Mouse (Mus musculus) MEL (cell line): ENCODE measurements around the gene Gm20388. TPM values are rescaled to one million over a fixed set of nuclear protein-coding genes. Genes with fewer than 3 reads are reported as not detected.

ENCODE experiments used
- DNase-seq: peaks from one replicate; pipeline ENCODE4 v3.0.0; 2011; ENCODE audit warnings: low read depth, low spot score
- H3K27ac ChIP-seq: 2 replicates; pipeline ENCODE4 v1.5.1; 2012; ENCODE audit warnings: low read depth, mild to moderate bottlenecking, control low read depth, low read length, moderate library complexity; ENCODE audit not compliant: control insufficient read depth
- H3K27me3 ChIP-seq, 2 experiments: fragments of 150-350 bp in 1 of 2; sonication (generic) in 1 of 2; 2 replicates each; pipeline ENCODE4 v1.6.1; 2012; ENCODE audit warnings: low read length in 2 of 2, mild to moderate bottlenecking in 2 of 2, improper control_type of control experiment in 1 of 2, moderate library complexity in 1 of 2; ENCODE audit not compliant: insufficient read depth in 2 of 2, control insufficient read depth in 1 of 2
- H3K36me3 ChIP-seq, 2 experiments: 2 replicates each; pipeline ENCODE4 v1.6.1; 2012 to 2014; ENCODE audit warnings: low read length in 2 of 2, improper control_type of control experiment in 1 of 2, inconsistent platforms in 1 of 2, mild to moderate bottlenecking in 1 of 2; ENCODE audit not compliant: insufficient read depth in 2 of 2, control insufficient read depth in 1 of 2
- H3K4me1 ChIP-seq, 2 experiments: fragments of 150-350 bp in 1 of 2; sonication (generic) in 1 of 2; 2 replicates each; pipeline ENCODE4 v1.6.1; 2012; ENCODE audit warnings: low read length in 2 of 2, improper control_type of control experiment in 1 of 2, mild to moderate bottlenecking in 1 of 2; ENCODE audit not compliant: insufficient read depth in 2 of 2, control insufficient read depth in 1 of 2
- H3K4me3 ChIP-seq, 2 experiments: fragments of 150-350 bp in 1 of 2; sonication (generic) in 1 of 2; 2 replicates each; pipeline ENCODE4 v1.5.1; 2012; ENCODE audit warnings: low read depth in 2 of 2, low read length in 2 of 2, mild to moderate bottlenecking in 2 of 2, moderate library complexity in 2 of 2, control low read depth in 1 of 2, improper control_type of control experiment in 1 of 2; ENCODE audit not compliant: control insufficient read depth in 1 of 2, insufficient read depth in 1 of 2
- H3K79me2 ChIP-seq: 2 replicates; pipeline ENCODE4 v1.6.1; 2012; ENCODE audit warnings: mild to moderate bottlenecking, low read length, moderate library complexity; ENCODE audit not compliant: control insufficient read depth, poor library complexity, insufficient read depth
- H3K9ac ChIP-seq: 2 replicates; pipeline ENCODE4 v1.6.1; 2012; ENCODE audit warnings: low read depth, mild to moderate bottlenecking, control low read depth, low read length, moderate library complexity; ENCODE audit not compliant: control insufficient read depth, poor library complexity, severe bottlenecking
- H3K9me3 ChIP-seq: fragments of 150-350 bp; sonication (generic); replicated peaks from 2 replicates; pipeline ENCODE4 v1.6.1; 2012; ENCODE audit warnings: mild to moderate bottlenecking, low read length, improper control_type of control experiment, moderate library complexity; ENCODE audit not compliant: insufficient read depth
- CHD1 ChIP-seq: IDR thresholded peaks from 2 replicates; pipeline ENCODE4 v1.6.1; 2012; ENCODE audit warnings: low read depth, mild to moderate bottlenecking, inconsistent platforms, low read length, improper control_type of control experiment
- CTCF ChIP-seq, 3 experiments: IDR thresholded peaks in 2 of 3; conservative IDR thresholded peaks in 1 of 3; 2 replicates each; pipeline ENCODE4 v1.5.1; 2011 to 2012; ENCODE audit warnings: low read length in 3 of 3, low read depth in 2 of 3, mild to moderate bottlenecking in 2 of 3, improper control_type of control experiment in 1 of 3, inconsistent platforms in 1 of 3, mixed read lengths in 1 of 3, moderate library complexity in 1 of 3; ENCODE audit not compliant: control insufficient read depth in 1 of 3, insufficient read depth in 1 of 3, poor library complexity in 1 of 3, severe bottlenecking in 1 of 3
- E2F4 ChIP-seq: IDR thresholded peaks from 2 replicates; pipeline ENCODE4 v1.6.1; 2011; ENCODE audit warnings: low read depth, low read length, improper control_type of control experiment, borderline replicate concordance
- ETS1 ChIP-seq: IDR thresholded peaks from 2 replicates; pipeline ENCODE4 v1.6.1; 2012; ENCODE audit warnings: low read depth, mild to moderate bottlenecking, inconsistent platforms, low read length, improper control_type of control experiment, moderate library complexity
- GABPA ChIP-seq: IDR thresholded peaks from 2 replicates; pipeline ENCODE4 v1.6.1; 2012; ENCODE audit warnings: low read depth, mild to moderate bottlenecking, inconsistent platforms, low read length, improper control_type of control experiment, moderate library complexity
- JUND ChIP-seq: IDR thresholded peaks from 2 replicates; pipeline ENCODE4 v1.6.1; 2011; ENCODE audit warnings: low read depth, mild to moderate bottlenecking, improper control_type of control experiment, low read length
- MAFK ChIP-seq: IDR thresholded peaks from 2 replicates; pipeline ENCODE4 v1.6.1; 2011; ENCODE audit warnings: low read depth, mild to moderate bottlenecking, low read length, improper control_type of control experiment, borderline replicate concordance
- MAZ ChIP-seq: IDR thresholded peaks from 2 replicates; pipeline ENCODE4 v1.6.1; 2012; ENCODE audit warnings: low read depth, mild to moderate bottlenecking, inconsistent platforms, low read length, improper control_type of control experiment
- MXI1 ChIP-seq: IDR thresholded peaks from 2 replicates; pipeline ENCODE4 v1.6.1; 2011; ENCODE audit warnings: mild to moderate bottlenecking, low read depth, low read length, improper control_type of control experiment
- NELFE ChIP-seq: IDR thresholded peaks from 2 replicates; pipeline ENCODE4 v1.6.1; 2011; ENCODE audit warnings: low read depth, low read length, improper control_type of control experiment
- POLR2AphosphoS2 ChIP-seq: IDR thresholded peaks from 2 replicates; pipeline ENCODE4 v1.6.1; 2011; ENCODE audit warnings: low read length, improper control_type of control experiment
- SMC3 ChIP-seq: IDR thresholded peaks from 2 replicates; pipeline ENCODE4 v1.6.1; 2011; ENCODE audit warnings: low read depth, low read length, improper control_type of control experiment
- TAL1 ChIP-seq: IDR thresholded peaks from 2 replicates; pipeline ENCODE4 v1.6.1; 2012; ENCODE audit warnings: mild to moderate bottlenecking, inconsistent platforms, low read length, moderate library complexity, mixed read lengths
- UBTF ChIP-seq: IDR thresholded peaks from 2 replicates; pipeline ENCODE4 v1.6.1; 2012; ENCODE audit warnings: low read depth, mild to moderate bottlenecking, inconsistent platforms, low read length, improper control_type of control experiment, moderate library complexity, borderline replicate concordance; ENCODE audit not compliant: insufficient read depth
- USF1 ChIP-seq: IDR thresholded peaks from 2 replicates; pipeline ENCODE4 v1.6.1; 2014; ENCODE audit warnings: low read depth, mild to moderate bottlenecking, inconsistent platforms, low read length, improper control_type of control experiment, moderate library complexity
- USF2 ChIP-seq, 2 experiments: IDR thresholded peaks; 2 replicates each; pipeline ENCODE4 v1.6.1; 2011 to 2012; ENCODE audit warnings: improper control_type of control experiment in 2 of 2, low read length in 2 of 2, borderline replicate concordance in 1 of 2, inconsistent platforms in 1 of 2, low read depth in 1 of 2, mild to moderate bottlenecking in 1 of 2; ENCODE audit not compliant: insufficient read depth in 1 of 2
- ZC3H11A ChIP-seq: IDR thresholded peaks from 2 replicates; pipeline ENCODE4 v1.6.1; 2012; ENCODE audit warnings: low read depth, mild to moderate bottlenecking, inconsistent platforms, low read length, improper control_type of control experiment
- ZNF384 ChIP-seq: IDR thresholded peaks from 2 replicates; pipeline ENCODE4 v1.6.1; 2012; ENCODE audit warnings: low read depth, mild to moderate bottlenecking, inconsistent platforms, low read length, improper control_type of control experiment
- polyA plus RNA-seq, 2 experiments: library from polyadenylated mRNA; stranded (reverse) in 1 of 2; unstranded in 1 of 2; fragments of >175 nt in 1 of 2; fragments of >200 nt in 1 of 2; gene quantifications; 2 replicates each; pipeline versions ENCODE4 v1.2.1 to v1.2.4; 2012; ENCODE audit warnings: low replicate concordance in 2 of 2, low read depth in 1 of 2; ENCODE audit not compliant: insufficient read length in 2 of 2, insufficient read depth in 1 of 2, missing spikeins in 1 of 2
- total RNA-seq: library from RNA; depleted of rRNA; stranded (reverse); fragments of 300-350 nt; gene quantifications from 2 replicates; pipeline ENCODE4 v1.2.3, GENCODE M21; 2012

Gm20388 gene
- total and polyA plus RNA-seq, 3 experiments = 11.1 to 17.8 TPM; not detected in 1

DNA sequence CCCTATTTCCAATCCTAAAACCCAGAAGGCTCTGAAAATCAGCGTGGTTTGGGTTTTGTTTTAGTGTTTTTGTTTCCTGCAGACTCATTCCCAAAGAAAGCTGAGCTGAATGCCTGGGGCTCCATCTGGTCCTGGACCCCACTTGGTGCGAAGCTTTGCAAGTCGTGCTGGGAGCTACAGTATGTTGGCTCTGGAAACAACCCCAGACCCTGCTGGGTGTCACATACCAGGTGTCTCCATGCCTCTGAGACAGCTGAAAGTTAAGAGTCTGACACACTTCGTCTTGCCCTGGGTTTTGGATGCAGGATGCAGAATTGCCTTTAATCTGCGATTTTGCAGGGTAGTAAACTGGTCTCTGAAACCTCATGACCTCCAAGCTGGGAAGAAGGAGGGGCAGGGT, 2913.9 kb downstream of the Gm20388 start:
- H3K27me3 ChIP-seq = no peaks in the 10 kb centered on the region
- no peak for DNase-seq
- no peaks in the 10 kb centered on the region for H3K9me3 ChIP-seq
- H3K4me1 ChIP-seq = peaks cover 16 to 25% of the 10 kb centered on the region in 2 experiments
- no peak overlapping the region for H3K9ac ChIP-seq
- H3K79me2 ChIP-seq = no peaks in the 10 kb centered on the region
- TF ChIP-seq USF1 = no peak
- TF ChIP-seq CTCF (IDR thresholded peaks at IDR 0.05 in 2 of 3, conservative IDR thresholded peaks at IDR 0.05 in 1 of 3; ENCODE audit: control insufficient read depth in 1 of 3, insufficient read depth in 1 of 3, low read depth in 2 of 3, low read length in 3 of 3, poor library complexity in 1 of 3, severe bottlenecking in 1 of 3) = no peak
- TF ChIP-seq UBTF = no peak
- TF ChIP-seq NELFE = no peak
- TF ChIP-seq ZC3H11A = no peak
- TF ChIP-seq E2F4 = no peak
- no peak overlapping the region for H3K4me3 ChIP-seq
- peaks cover 0 to 16% of the 10 kb centered on the region in 2 experiments; a peak in 2 of 4 replicates for H3K36me3 ChIP-seq
- H3K27ac ChIP-seq = no peak overlapping the region

DNA sequence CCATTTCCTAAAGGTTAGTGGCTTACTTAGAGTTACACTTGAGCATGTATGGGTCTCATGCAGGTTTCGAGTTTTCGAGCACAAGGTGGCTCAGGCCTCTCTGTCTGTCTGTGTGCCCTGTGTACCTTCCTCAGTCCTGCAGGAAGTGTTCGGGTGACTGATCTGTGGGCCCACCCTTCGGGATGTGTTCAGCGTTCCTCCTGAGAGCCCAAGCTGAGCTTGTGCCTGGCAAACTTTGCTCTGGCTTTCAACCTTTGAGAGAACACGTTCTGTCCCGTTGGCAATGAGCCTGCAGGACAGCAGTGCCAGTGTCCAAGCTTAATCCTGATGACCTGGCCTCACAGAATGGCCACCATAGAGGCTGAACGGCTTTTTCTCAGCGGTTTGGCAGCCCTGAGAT, 2914.3 kb downstream of the Gm20388 start:
- Histone ChIP-seq H3K4me1 (peaks cover 16 to 25% of the 10 kb centered on the region in 2 experiments), H3K4me3 (no peak overlapping the region), H3K27me3 (no peaks in the 10 kb centered on the region), H3K9me3 (no peaks in the 10 kb centered on the region), H3K36me3 (peaks cover 0 to 16% of the 10 kb centered on the region in 2 experiments; a peak in 2 of 4 replicates), H3K79me2 (no peaks in the 10 kb centered on the region), H3K27ac (no peak overlapping the region), H3K9ac (no peak overlapping the region)
- no peak for TF ChIP-seq MAZ
- no peak for TF ChIP-seq GABPA
- TF ChIP-seq ZC3H11A = no peak
- TF ChIP-seq E2F4 = no peak
- no peak for TF ChIP-seq CHD1
- no peak for TF ChIP-seq POLR2AphosphoS2
- TF ChIP-seq CTCF (IDR thresholded peaks at IDR 0.05 in 2 of 3, conservative IDR thresholded peaks at IDR 0.05 in 1 of 3; ENCODE audit: control insufficient read depth in 1 of 3, insufficient read depth in 1 of 3, low read depth in 2 of 3, low read length in 3 of 3, poor library complexity in 1 of 3, severe bottlenecking in 1 of 3) = no peak
- TF ChIP-seq SMC3 = no peak
- no peak for TF ChIP-seq JUND
- TF ChIP-seq MAFK = no peak
- no peak for TF ChIP-seq TAL1
- no peak for TF ChIP-seq USF2 (IDR thresholded peaks at IDR 0.05; ENCODE audit: borderline replicate concordance in 1 of 2, insufficient read depth in 1 of 2, low read depth in 1 of 2, low read length in 2 of 2)
- no peak for TF ChIP-seq ZNF384
- no peak for TF ChIP-seq MXI1
- TF ChIP-seq ETS1 = no peak
- no peak for DNase-seq
